Mouse (Mus musculus) hematopoietic stem cell, adult 5-6 weeks (primary cell): ENCODE data around the gene Ubqln4. TPM values are rescaled to one million over a fixed set of nuclear protein-coding genes. Genes with fewer than 3 reads are reported as not detected.

Source experiments
- ATAC-seq, 2 experiments: fragments of 125-278 bp in 1 of 2; replicated peaks in 1 of 2; 2 replicates each; pipeline ENCODE4 v1.8.0; 2016 to 2017; ENCODE audit warnings: inconsistent platforms in 2 of 2, mild to moderate bottlenecking in 2 of 2, moderate number of reproducible peaks in 2 of 2, low read depth in 1 of 2, moderate TSS enrichment in 1 of 2; ENCODE audit not compliant: low FRiP score in 2 of 2, poor library complexity in 2 of 2, severe bottlenecking in 2 of 2, insufficient read depth in 1 of 2, low TSS enrichment in 1 of 2
- total RNA-seq: library from RNA; stranded (forward); fragments of 172-1452, 232-1000 nt; gene quantifications from 2 replicates; pipeline ENCODE4 v1.2.3, GENCODE M21; 2017

Gene Ubqln4
- total RNA-seq, 1 experiment from 2014 or later: 49.8 TPM

GRCm38 (mm10) chr3:88536103-88536930, 17.2 kb upstream of the Ubqln4 start:
- peak in 1 of 2 experiments; percentile 50; a peak in 3 of 4 replicates for ATAC-seq

GRCm38 (mm10) chr3:88537146-88537545, 16.4 kb upstream of the Ubqln4 start:
- ATAC-seq: no peak

GRCm38 (mm10) chr3:88538271-88539145, 15.1 kb upstream of the Ubqln4 start:
- no peak for ATAC-seq

- ATAC-seq: no peak
Measured at GRCm38 (mm10) chr3:88539397-88539796, 14.2 kb upstream of the Ubqln4 start.

- no peak for ATAC-seq
Measured at GRCm38 (mm10) chr3:88540085-88540484, 13.5 kb upstream of the Ubqln4 start.

- no peak for ATAC-seq
Measured at GRCm38 (mm10) chr3:88541622-88542401, 11.7 kb upstream of the Ubqln4 start.

GRCm38 (mm10) chr3:88542486-88542885, 11.1 kb upstream of the Ubqln4 start:
- no peak for ATAC-seq

- ATAC-seq: no peak
Measured at GRCm38 (mm10) chr3:88543174-88543573, 10.4 kb upstream of the Ubqln4 start.

- ATAC-seq: no peak; a peak in 1 of 4 replicates
Measured at GRCm38 (mm10) chr3:88543651-88544410, 9.7 kb upstream of the Ubqln4 start.

- ATAC-seq: no peak
Measured at GRCm38 (mm10) chr3:88544514-88544913, 9.0 kb upstream of the Ubqln4 start.

- peak; percentile 33 to 40; a peak in 3 of 4 replicates for ATAC-seq
Measured at GRCm38 (mm10) chr3:88544955-88545591, 8.5 kb upstream of the Ubqln4 start.

GRCm38 (mm10) chr3:88546674-88547418, 6.7 kb upstream of the Ubqln4 start:
- ATAC-seq: no peak

- no peak for ATAC-seq
Measured at GRCm38 (mm10) chr3:88548180-88548917, 5.2 kb upstream of the Ubqln4 start, which contains the start of gene Rab25. Rab25 (minus strand) TSS chr3:88548300.

GRCm38 (mm10) chr3:88551586-88551985, 2.0 kb upstream of the Ubqln4 start:
- ATAC-seq: no peak

GRCm38 (mm10) chr3:88552082-88552645, 1.4 kb upstream of the Ubqln4 start:
- 0 out of 4 replicates have a peak, but pooled peaks of 1 of the 2 experiments have one; percentile 2 for ATAC-seq
